Mouse (Mus musculus): ENCODE results near the gene Srd5a3.

Gene Srd5a3

GRCm38 (mm10) chr5:76194377-76194945 lies 54.4 kb downstream of the Srd5a3 start:
- DNase-seq: no peak

DNA sequence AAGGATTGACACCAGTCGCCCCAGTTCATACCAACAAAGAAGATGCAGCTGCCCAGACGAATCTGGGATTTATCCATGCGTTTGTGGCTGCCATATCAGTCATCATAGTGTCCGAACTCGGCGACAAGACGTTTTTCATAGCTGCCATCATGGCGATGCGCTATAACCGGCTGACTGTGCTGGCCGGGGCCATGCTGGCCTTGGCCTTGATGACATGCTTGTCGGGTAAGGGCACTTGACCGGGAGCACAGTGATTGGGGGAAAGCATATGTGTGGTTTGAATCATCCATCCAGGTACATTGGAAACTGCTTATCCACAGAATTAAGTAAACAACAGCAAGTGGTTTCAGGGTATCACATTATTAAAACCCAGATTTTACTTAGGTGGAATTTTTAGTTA lies 59.3 kb downstream of the Srd5a3 start:
- no peak for DNase-seq

DNA sequence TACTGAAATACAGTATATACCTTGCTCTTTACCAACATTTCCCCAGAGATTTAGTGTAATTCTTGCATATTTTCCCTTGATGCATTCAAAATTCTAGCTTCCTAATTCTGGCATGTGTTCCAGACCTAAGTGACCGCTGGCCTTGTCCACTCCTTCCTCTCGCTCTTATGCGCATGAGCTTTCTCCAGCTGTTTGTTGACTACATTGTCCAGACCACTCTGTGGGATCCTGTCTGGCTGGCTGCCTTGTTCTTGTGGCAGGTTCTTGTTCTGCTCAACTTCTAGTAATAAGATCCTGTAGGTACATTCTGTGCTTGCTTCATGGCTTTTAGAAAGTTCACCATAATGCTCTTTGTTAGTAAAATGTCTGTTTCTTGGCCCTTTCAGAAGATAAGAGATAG lies 63.1 kb downstream of the Srd5a3 start:
- no peak for DNase-seq
